In the genomic region with DNA sequence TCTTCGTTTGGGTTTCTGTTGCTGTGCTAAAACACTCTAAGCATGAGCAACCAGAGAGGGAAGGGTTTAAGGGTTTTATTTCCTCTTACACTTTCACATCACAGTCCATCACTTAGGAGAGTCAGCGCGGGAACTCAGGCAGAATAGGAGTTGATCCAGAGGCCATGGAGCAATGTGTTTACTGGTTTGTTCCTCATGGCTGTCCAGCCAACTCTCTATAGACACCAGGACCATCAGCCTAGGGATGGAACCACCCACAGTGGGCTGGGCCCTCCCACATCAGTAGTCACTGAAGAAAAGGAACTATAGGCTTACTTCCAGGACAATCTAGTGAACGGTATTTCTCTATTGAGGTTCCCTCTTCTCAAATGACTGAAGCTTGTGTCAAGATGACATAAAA, we compare ENCODE assay signal across 23 mouse cellular contexts. TPM values are rescaled to one million over a fixed set of nuclear protein-coding genes. Genes with fewer than 3 reads are reported as not detected.
DNase-seq lines count a peak whose midpoint lies in the region; ATAC-seq and TF ChIP-seq lines count a peak whose summit lies in the region.
"Had no signal": no experiment of that assay in that cellular context is flagged by ENCODE, and none has a peak within 500 bp of the region (broad histone marks: within the 10 kb centered on the region; RNA-seq: fewer than 3 reads in every experiment).

No protein-coding gene starts in this region.

- DNase-seq in lung, adult 18-20 months, result peak; percentile 1 to 8
- DNase-seq in lung, adult 2 months, result no peak
- peak; percentile 4 for DNase-seq in spleen, adult 12 weeks (ENCODE audit: low spot score)
- no peak for DNase-seq in spleen, postnatal 14 days (ENCODE audit: low spot score in 2 of 2)
- DNase-seq in spleen, postnatal 36 days (ENCODE audit: low spot score in 2 of 2), result peak; percentile 12 to 32
- DNase-seq: adrenal gland, adult 8-10 months; cerebellum, adult 11 months; cerebellum, adult 8-10 months; cerebellum, postnatal 14 days; gastrocnemius, postnatal 10 days; heart, postnatal 14 days had no signal

- no peak overlapping the region for H3K4me3 ChIP-seq in lung, adult 2 months (replicated peaks; ENCODE audit: extremely low read depth, low read depth, low read length)
- H3K4me3 ChIP-seq in kidney, embryonic 14.5 days (ENCODE audit: low read length), result no peak overlapping the region
- H3K4me3 ChIP-seq: embryonic facial prominence, embryonic 12.5 days; forebrain, embryonic 15.5 days; heart, adult 2 months; heart, embryonic 15.5 days; hindbrain, embryonic 13.5 days had no signal

- H3K9ac ChIP-seq in kidney, embryonic 14.5 days (ENCODE audit: low read depth, low read length), result no peak overlapping the region
- H3K9ac ChIP-seq: embryonic facial prominence, embryonic 12.5 days; forebrain, embryonic 15.5 days; heart, embryonic 15.5 days; hindbrain, embryonic 13.5 days had no signal

- TF ChIP-seq CTCF in lung, adult 2 months (IDR thresholded peaks at IDR 0.05; ENCODE audit: insufficient read depth, low read length), result no peak

- no peak for TF ChIP-seq POLR2A in lung, adult 2 months (IDR thresholded peaks at IDR 0.05; ENCODE audit: borderline replicate concordance, extremely low read depth, low read depth, low read length)

- peak; percentile 16 for ATAC-seq in granulocyte monocyte progenitor cell, adult 5-6 weeks (replicated peaks; ENCODE audit: poor library complexity, severe bottlenecking)
- ATAC-seq in kidney, embryonic 14.5 days (ENCODE audit: low FRiP score, low TSS enrichment), result no peak
- no peak for ATAC-seq in activated CD4-positive, CD25-positive, alpha-beta regulatory T cell, adult 4 months
- ATAC-seq: CD4-positive, CD25-positive, alpha-beta regulatory T cell, adult 4 months; forebrain, embryonic 15.5 days; hindbrain, postnatal 0 days had no signal

- no peaks in the 10 kb centered on the region for H3K36me3 ChIP-seq in kidney, embryonic 14.5 days (ENCODE audit: control insufficient read depth, insufficient read depth, low read length)
- H3K36me3 ChIP-seq: embryonic facial prominence, embryonic 12.5 days; forebrain, embryonic 15.5 days; G1E; heart, embryonic 15.5 days; hindbrain, embryonic 13.5 days had no signal

- no peak overlapping the region for H3K27ac ChIP-seq in kidney, embryonic 14.5 days (ENCODE audit: low read depth, low read length)
- H3K27ac ChIP-seq: embryonic facial prominence, embryonic 12.5 days; forebrain, embryonic 15.5 days; heart, adult 2 months; heart, embryonic 15.5 days; hindbrain, embryonic 13.5 days; hindbrain, postnatal 0 days had no signal

- no peaks in the 10 kb centered on the region for H3K9me3 ChIP-seq in kidney, embryonic 14.5 days (ENCODE audit: control insufficient read depth, low read length)
- H3K9me3 ChIP-seq: embryonic facial prominence, embryonic 12.5 days; forebrain, embryonic 15.5 days; G1E; heart, embryonic 15.5 days; hindbrain, embryonic 13.5 days had no signal

- H3K4me2 ChIP-seq in kidney, embryonic 14.5 days (replicated peaks; ENCODE audit: low read depth, low read length), result no peak overlapping the region
- H3K4me2 ChIP-seq: embryonic facial prominence, embryonic 12.5 days; forebrain, embryonic 15.5 days; heart, embryonic 11.5 days; heart, embryonic 15.5 days; hindbrain, embryonic 13.5 days had no signal

- no peaks in the 10 kb centered on the region; the same call in 1 of the 2 replicates for H3K4me1 ChIP-seq in lung, adult 2 months (ENCODE audit: control insufficient read depth, insufficient read depth, low read length)
- H3K4me1 ChIP-seq in kidney, embryonic 14.5 days (ENCODE audit: control insufficient read depth, insufficient read depth, low read length), result no peaks in the 10 kb centered on the region
- H3K4me1 ChIP-seq: embryonic facial prominence, embryonic 12.5 days; forebrain, embryonic 15.5 days; hindbrain, embryonic 13.5 days had no signal

- WGBS in lung, adult 2 months, result 80% methylated on average over 4 of the region's 4 CpGs
- WGBS in kidney, embryonic 14.5 days, result 81% methylated on average over 4 of the region's 4 CpGs

- H3K27me3 ChIP-seq in kidney, embryonic 14.5 days (ENCODE audit: control insufficient read depth, insufficient read depth, low read length), result no peaks in the 10 kb centered on the region
- H3K27me3 ChIP-seq: embryonic facial prominence, embryonic 12.5 days; forebrain, embryonic 15.5 days; heart, embryonic 15.5 days; hindbrain, embryonic 13.5 days had no signal

RNA-seq across cellular contexts. Expression of a gene that starts 45.4 kb away (rescaled TPM):
- polyA plus RNA-seq in lung, adult 2 months (2012; rRNA removed), result 13.2 and 15.1 TPM in 2 replicates
- 51.7 and 66.8 TPM in 2 replicates for total RNA-seq in granulocyte monocyte progenitor cell, adult 5-6 weeks (2014; fragmentation: Nextera tagmentation)
- 74.8 and 82.5 TPM in 2 replicates for total RNA-seq in granulocyte monocyte progenitor cell, adult 5-6 weeks (2017)
- polyA plus RNA-seq in kidney, embryonic 14.5 days (2014; fragmentation: Nextera tagmentation; extraction: Ambion mirVana), result 12.0 and 13.9 TPM in 2 replicates
- 10 to 100 TPM; 16.9 to 17.2 TPM for polyA plus RNA-seq in activated CD4-positive, CD25-positive, alpha-beta regulatory T cell, adult 4 months (2017; shearing (Covaris generic))

Comparison
In these comparisons a context has a peak if more than half of its experiments do, and no peak if none do; other contexts are left out.
1. DNase-seq: peak in lung, adult 18-20 months (2 of 2), spleen, adult 12 weeks (single experiment) and spleen, postnatal 36 days (2 of 2); none in lung, adult 2 months (single experiment) and spleen, postnatal 14 days (0 of 2).